Comparison of ENCODE assay signal across 25 mouse cellular contexts in the genomic region with DNA sequence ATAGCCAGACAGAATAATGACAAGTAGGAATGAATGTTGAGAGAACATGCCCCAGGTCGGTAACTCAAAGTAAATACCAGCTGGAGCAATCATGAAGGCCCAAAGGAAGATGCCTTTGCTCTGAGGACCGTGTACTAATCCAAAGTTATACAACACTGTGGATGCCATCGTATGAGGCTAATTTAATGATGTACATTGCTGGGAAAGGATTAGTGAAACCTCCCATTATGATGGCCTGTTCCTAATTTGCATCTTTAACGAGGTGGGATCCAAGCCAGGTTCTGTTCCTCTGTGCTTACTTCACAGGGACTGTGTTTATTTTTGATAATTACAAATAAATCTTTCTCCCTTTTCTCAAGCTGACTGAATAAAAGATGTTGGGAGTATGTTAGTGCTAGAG.
DNase-seq lines count a peak whose midpoint lies in the region; ATAC-seq lines count a peak whose summit lies in the region.
"Had no signal": no experiment of that assay in that cellular context is flagged by ENCODE, and none has a peak within 500 bp of the region (broad histone marks: within the 10 kb centered on the region; RNA-seq: fewer than 3 reads in every experiment).

No protein-coding gene starts in this region.

- 52% methylated on average over 4 of the region's 4 CpGs for whole genome bisulfite sequencing in embryonic facial prominence, embryonic 14.5 days
- WGBS in embryonic facial prominence, embryonic 10.5 days = 67% methylated on average over 4 of the region's 4 CpGs
- 17% methylated on average over 4 of the region's 4 CpGs for WGBS in forebrain, embryonic 14.5 days
- 58% methylated on average over 4 of the region's 4 CpGs for WGBS in forebrain, embryonic 10.5 days
- WGBS in kidney, embryonic 14.5 days = 75% methylated on average over 4 of the region's 4 CpGs

- no peaks in the 10 kb centered on the region for H3K4me1 ChIP-seq in embryonic facial prominence, embryonic 14.5 days (ENCODE audit: control insufficient read depth, insufficient read depth, low read length)
- no peaks in the 10 kb centered on the region for H3K4me1 ChIP-seq in embryonic facial prominence, embryonic 10.5 days
- no peaks in the 10 kb centered on the region; the same call in 1 of the 2 replicates for H3K4me1 ChIP-seq in forebrain, embryonic 14.5 days (ENCODE audit: control insufficient read depth, insufficient read depth, low read length)
- no peaks in the 10 kb centered on the region for H3K4me1 ChIP-seq in forebrain, embryonic 10.5 days
- H3K4me1 ChIP-seq in kidney, embryonic 14.5 days (ENCODE audit: control insufficient read depth, insufficient read depth, low read length) = no peaks in the 10 kb centered on the region
- H3K4me1 ChIP-seq: embryonic facial prominence, embryonic 12.5 days; heart, embryonic 12.5 days; heart, embryonic 15.5 days; hindbrain, embryonic 10.5 days; hindbrain, embryonic 13.5 days; intestine, embryonic 15.5 days had no signal

- H3K36me3 ChIP-seq in embryonic facial prominence, embryonic 14.5 days (ENCODE audit: control insufficient read depth, insufficient read depth, low read length) = no peaks in the 10 kb centered on the region
- H3K36me3 ChIP-seq in embryonic facial prominence, embryonic 10.5 days (replicated peaks) = no peaks in the 10 kb centered on the region
- H3K36me3 ChIP-seq in forebrain, embryonic 14.5 days (ENCODE audit: control insufficient read depth, insufficient read depth, low read length) = no peaks in the 10 kb centered on the region
- no peaks in the 10 kb centered on the region for H3K36me3 ChIP-seq in forebrain, embryonic 10.5 days (replicated peaks)
- no peaks in the 10 kb centered on the region for H3K36me3 ChIP-seq in kidney, embryonic 14.5 days (ENCODE audit: control insufficient read depth, insufficient read depth, low read length)
- H3K36me3 ChIP-seq: embryonic facial prominence, embryonic 12.5 days; heart, embryonic 12.5 days; heart, embryonic 15.5 days; hindbrain, embryonic 10.5 days; hindbrain, embryonic 13.5 days; intestine, embryonic 15.5 days had no signal

- no peak overlapping the region for H3K4me3 ChIP-seq in embryonic facial prominence, embryonic 14.5 days (ENCODE audit: low read depth, low read length)
- no peak overlapping the region for H3K4me3 ChIP-seq in embryonic facial prominence, embryonic 10.5 days
- H3K4me3 ChIP-seq in forebrain, embryonic 14.5 days (ENCODE audit: low read depth, low read length) = no peak overlapping the region
- no peak overlapping the region for H3K4me3 ChIP-seq in forebrain, embryonic 10.5 days
- H3K4me3 ChIP-seq in kidney, embryonic 14.5 days (ENCODE audit: low read length) = no peak overlapping the region
- H3K4me3 ChIP-seq: embryonic facial prominence, embryonic 12.5 days; erythroblast, embryonic 14.5 days; heart, embryonic 12.5 days; heart, embryonic 15.5 days; hindbrain, embryonic 10.5 days; hindbrain, embryonic 13.5 days; intestine, embryonic 15.5 days had no signal

- no peak overlapping the region for H3K9ac ChIP-seq in embryonic facial prominence, embryonic 14.5 days (ENCODE audit: low read depth, low read length)
- no peak overlapping the region for H3K9ac ChIP-seq in forebrain, embryonic 14.5 days (ENCODE audit: low read length)
- no peak overlapping the region for H3K9ac ChIP-seq in kidney, embryonic 14.5 days (ENCODE audit: low read depth, low read length)
- H3K9ac ChIP-seq: embryonic facial prominence, embryonic 12.5 days; heart, embryonic 12.5 days; heart, embryonic 15.5 days; hindbrain, embryonic 13.5 days; intestine, embryonic 15.5 days had no signal

- no peak for ATAC-seq in embryonic facial prominence, embryonic 14.5 days (ENCODE audit: low read depth)
- no peak for ATAC-seq in forebrain, embryonic 14.5 days
- ATAC-seq in kidney, embryonic 14.5 days (ENCODE audit: low FRiP score, low TSS enrichment) = no peak
- ATAC-seq: hindbrain, embryonic 16.5 days; intestine, embryonic 15.5 days; Patski had no signal

- H3K27ac ChIP-seq in embryonic facial prominence, embryonic 14.5 days (replicated peaks; ENCODE audit: low read depth, low read length) = no peak overlapping the region
- no peak overlapping the region for H3K27ac ChIP-seq in embryonic facial prominence, embryonic 10.5 days (replicated peaks)
- no peak overlapping the region for H3K27ac ChIP-seq in forebrain, embryonic 14.5 days (ENCODE audit: low read depth, low read length)
- no peak overlapping the region for H3K27ac ChIP-seq in forebrain, embryonic 10.5 days
- H3K27ac ChIP-seq in kidney, embryonic 14.5 days (ENCODE audit: low read depth, low read length) = no peak overlapping the region
- H3K27ac ChIP-seq: embryonic facial prominence, embryonic 12.5 days; heart, embryonic 15.5 days; hindbrain, embryonic 10.5 days; hindbrain, embryonic 13.5 days; intestine, embryonic 15.5 days had no signal

- no peaks in the 10 kb centered on the region for H3K9me3 ChIP-seq in embryonic facial prominence, embryonic 14.5 days (ENCODE audit: control insufficient read depth, low read length)
- no peaks in the 10 kb centered on the region for H3K9me3 ChIP-seq in embryonic facial prominence, embryonic 10.5 days
- H3K9me3 ChIP-seq in forebrain, embryonic 14.5 days (replicated peaks; ENCODE audit: control insufficient read depth, low read length) = no peaks in the 10 kb centered on the region
- H3K9me3 ChIP-seq in forebrain, embryonic 10.5 days = no peaks in the 10 kb centered on the region
- H3K9me3 ChIP-seq in kidney, embryonic 14.5 days (ENCODE audit: control insufficient read depth, low read length) = no peaks in the 10 kb centered on the region
- H3K9me3 ChIP-seq: embryonic facial prominence, embryonic 12.5 days; heart, embryonic 12.5 days; heart, embryonic 15.5 days; hindbrain, embryonic 10.5 days; hindbrain, embryonic 13.5 days; intestine, embryonic 15.5 days had no signal

- peak; percentile 17 for DNase-seq in embryonic facial prominence, embryonic 14.5 days (ENCODE audit: low spot score)
- no peak for DNase-seq in embryonic facial prominence, embryonic 10.5 days (ENCODE audit: low spot score)
- DNase-seq in forebrain, embryonic 14.5 days (ENCODE audit: low spot score) = peak; percentile 68
- DNase-seq in forebrain, embryonic 10.5 days (ENCODE audit: extremely low spot score, low spot score) = no peak
- DNase-seq in Muller cell, postnatal 12 days (ENCODE audit: inconsistent ontology term) = peak; percentile 3
- DNase-seq: adrenal gland, adult 2 months; adrenal gland, postnatal 14 days; cerebellum, adult 18-20 months; cerebellum, adult 9-10 months; cerebellum, postnatal 14 days; gastrocnemius, postnatal 25 days; heart, adult 18-20 months; heart, postnatal 10 days; heart, postnatal 36 days; kidney, adult 11 months had no signal

- no peaks in the 10 kb centered on the region for H3K27me3 ChIP-seq in embryonic facial prominence, embryonic 14.5 days (replicated peaks; ENCODE audit: control insufficient read depth, insufficient read depth, low read length)
- no peaks in the 10 kb centered on the region for H3K27me3 ChIP-seq in embryonic facial prominence, embryonic 10.5 days (replicated peaks; ENCODE audit: low read depth, poor library complexity, severe bottlenecking)
- H3K27me3 ChIP-seq in forebrain, embryonic 14.5 days (replicated peaks; ENCODE audit: control insufficient read depth, insufficient read depth, low read length) = no peaks in the 10 kb centered on the region
- no peaks in the 10 kb centered on the region for H3K27me3 ChIP-seq in forebrain, embryonic 10.5 days (ENCODE audit: poor library complexity, severe bottlenecking)
- H3K27me3 ChIP-seq in kidney, embryonic 14.5 days (ENCODE audit: control insufficient read depth, insufficient read depth, low read length) = no peaks in the 10 kb centered on the region
- H3K27me3 ChIP-seq: embryonic facial prominence, embryonic 12.5 days; heart, embryonic 12.5 days; heart, embryonic 15.5 days; hindbrain, embryonic 13.5 days; intestine, embryonic 15.5 days had no signal

- no peak overlapping the region for H3K4me2 ChIP-seq in embryonic facial prominence, embryonic 14.5 days (ENCODE audit: low read depth, low read length)
- no peak overlapping the region for H3K4me2 ChIP-seq in forebrain, embryonic 14.5 days (ENCODE audit: low read length)
- H3K4me2 ChIP-seq in kidney, embryonic 14.5 days (replicated peaks; ENCODE audit: low read depth, low read length) = no peak overlapping the region
- H3K4me2 ChIP-seq: embryonic facial prominence, embryonic 12.5 days; heart, embryonic 12.5 days; heart, embryonic 15.5 days; hindbrain, embryonic 13.5 days; intestine, embryonic 15.5 days had no signal

Comparison
In these comparisons a context has a peak if more than half of its experiments do, and no peak if none do; other contexts are left out.
1. DNase-seq: peak in embryonic facial prominence, embryonic 14.5 days (single experiment), forebrain, embryonic 14.5 days (single experiment) and Muller cell, postnatal 12 days (single experiment); none in embryonic facial prominence, embryonic 10.5 days (single experiment) and forebrain, embryonic 10.5 days (single experiment).